Mouse (Mus musculus): ENCODE measurements around the gene Psmb7.

The Psmb7 gene

DNA sequence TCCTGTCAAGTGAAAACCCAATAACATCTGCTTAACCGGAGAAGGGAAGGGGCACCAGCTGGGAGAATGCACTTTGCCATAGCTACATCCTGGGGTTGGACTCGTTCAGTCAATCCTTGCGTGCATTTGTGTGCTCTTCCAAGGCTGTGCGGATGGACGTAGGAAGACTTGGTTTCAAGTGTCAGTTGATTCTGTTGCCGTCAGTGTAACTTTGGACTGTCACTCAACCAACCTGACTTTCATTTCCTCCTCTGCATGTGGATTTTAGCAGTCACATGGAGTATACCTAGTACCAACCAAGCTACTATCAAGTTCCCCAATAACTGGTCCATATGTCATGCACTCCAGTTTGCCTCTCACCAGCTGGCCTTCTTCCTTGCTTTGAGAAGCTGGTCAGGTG lies 98.9 kb downstream of the Psmb7 start:
- DNase-seq (ENCODE audit: low spot score): no peak

DNA sequence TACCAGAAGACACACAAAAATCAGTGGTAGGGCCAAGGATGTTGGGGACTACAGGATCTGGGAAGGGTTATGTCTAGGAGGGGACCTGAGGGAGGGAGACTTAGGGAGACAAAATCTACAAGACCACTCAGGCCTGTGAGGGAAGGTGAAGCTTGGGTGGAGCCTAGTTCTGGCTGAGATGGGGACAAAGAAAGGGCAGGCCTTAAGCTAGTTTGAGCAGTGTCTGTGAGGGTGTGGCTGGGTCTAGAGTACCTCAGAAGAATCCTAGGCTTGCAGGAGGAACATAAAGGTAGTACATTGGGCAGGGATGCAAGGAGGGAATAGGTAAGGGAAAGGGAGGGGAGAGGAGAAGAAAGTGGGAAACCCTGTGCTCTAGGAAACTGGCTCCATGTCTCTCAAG lies 99.5 kb downstream of the Psmb7 start:
- DNase-seq (ENCODE audit: low spot score): no peak

DNA sequence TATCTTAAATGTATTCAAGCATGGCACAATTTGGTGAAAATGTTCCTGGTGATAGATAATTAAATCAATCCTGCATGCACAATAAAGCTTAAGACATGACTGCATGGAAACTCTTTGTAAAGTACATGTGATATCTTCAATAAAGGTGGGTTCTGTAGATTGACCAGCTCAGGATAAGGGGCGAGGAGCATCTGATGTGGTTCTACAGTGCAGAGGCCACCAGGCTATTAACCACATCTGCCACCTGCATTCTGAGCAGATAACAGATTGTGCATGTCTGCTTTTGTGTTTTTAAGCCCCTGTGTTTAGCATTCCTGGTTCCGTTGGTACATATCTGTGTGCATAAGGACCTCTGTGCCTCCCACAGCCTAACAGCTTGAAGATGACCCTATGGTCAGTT lies 100.7 kb downstream of the Psmb7 start:
- DNase-seq (ENCODE audit: low spot score): no peak

DNA sequence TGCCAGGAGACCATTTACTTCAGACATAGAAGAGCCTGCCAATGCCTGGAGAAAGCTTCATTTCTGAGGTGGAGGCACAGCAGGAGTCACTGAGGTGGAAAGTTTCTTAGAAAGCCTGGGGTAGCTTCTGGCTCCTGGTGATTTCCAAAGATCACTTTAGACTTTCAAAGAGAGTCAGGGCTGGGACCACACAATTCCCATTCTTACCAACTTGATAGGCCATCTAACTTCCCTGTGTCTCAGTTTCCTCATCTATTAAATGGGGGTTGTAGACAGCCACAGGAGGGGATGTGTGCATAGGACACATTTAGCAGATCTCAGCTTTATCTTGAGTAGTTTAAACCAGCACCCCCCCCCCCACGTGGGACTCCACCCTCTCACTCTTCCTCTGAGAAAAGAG lies 101.5 kb downstream of the Psmb7 start:
- no peak for DNase-seq (ENCODE audit: low spot score)

DNA sequence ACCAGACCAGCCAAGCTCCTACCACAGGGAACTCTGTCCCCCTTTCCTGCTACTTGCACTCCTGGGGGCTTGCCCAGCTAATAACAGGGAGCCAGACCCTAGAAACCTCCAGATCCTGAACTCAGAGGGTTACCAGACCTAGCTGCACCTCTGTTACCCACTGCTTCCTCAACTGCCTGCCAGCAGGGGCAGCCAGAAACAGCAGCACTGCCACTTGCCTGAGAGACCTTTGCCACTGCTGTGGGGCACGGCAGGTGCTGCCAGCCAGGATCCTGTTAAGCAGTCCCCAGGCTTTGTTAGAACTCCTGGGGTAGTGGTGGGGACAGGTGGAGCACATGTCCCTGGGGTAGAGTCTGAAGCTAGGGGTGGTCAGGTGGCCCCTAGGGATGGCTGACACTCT lies 102.3 kb downstream of the Psmb7 start:
- no peak for DNase-seq (ENCODE audit: low spot score)

DNA sequence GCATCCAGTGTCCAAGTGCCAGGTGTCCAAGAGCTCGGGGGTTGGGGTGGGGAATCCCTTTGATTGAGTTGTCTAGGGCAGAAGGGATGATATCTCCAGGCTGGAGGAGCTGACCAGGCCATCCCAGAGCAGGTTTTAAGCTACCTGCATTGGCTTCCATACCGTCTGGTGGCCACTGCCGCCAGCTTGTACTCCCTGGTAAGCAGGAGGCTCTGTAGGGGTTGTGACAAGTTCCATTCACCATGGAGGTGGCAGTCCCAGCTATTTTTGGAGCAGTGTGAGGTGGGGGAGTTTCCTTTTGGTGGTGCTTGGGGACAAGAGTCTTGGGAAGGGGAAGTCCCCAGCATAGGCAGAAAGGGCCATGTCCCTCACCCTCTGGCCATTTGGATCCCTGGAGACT lies 102.8 kb downstream of the Psmb7 start:
- no peak for DNase-seq (ENCODE audit: low spot score)

DNA sequence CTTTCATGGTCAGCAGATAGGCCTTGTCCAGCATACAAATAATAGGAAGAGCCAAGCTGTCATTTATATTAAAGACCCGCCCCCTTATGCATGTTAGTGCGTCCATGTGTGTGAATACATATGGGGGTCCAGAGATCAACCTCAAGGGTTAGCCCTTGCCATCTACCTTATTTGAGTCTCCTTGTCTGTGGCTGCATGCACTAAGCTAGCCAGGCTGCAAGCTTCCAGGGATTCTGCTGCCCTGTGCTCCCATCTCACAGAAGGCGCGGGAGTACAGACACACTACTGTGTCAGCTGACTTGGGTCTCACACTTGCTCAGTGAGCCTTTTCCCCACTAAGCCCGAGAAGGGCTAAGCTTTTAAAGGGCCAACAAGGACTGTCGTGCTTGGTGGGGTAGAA lies 103.2 kb downstream of the Psmb7 start:
- DNase-seq (ENCODE audit: low spot score): no peak

DNA sequence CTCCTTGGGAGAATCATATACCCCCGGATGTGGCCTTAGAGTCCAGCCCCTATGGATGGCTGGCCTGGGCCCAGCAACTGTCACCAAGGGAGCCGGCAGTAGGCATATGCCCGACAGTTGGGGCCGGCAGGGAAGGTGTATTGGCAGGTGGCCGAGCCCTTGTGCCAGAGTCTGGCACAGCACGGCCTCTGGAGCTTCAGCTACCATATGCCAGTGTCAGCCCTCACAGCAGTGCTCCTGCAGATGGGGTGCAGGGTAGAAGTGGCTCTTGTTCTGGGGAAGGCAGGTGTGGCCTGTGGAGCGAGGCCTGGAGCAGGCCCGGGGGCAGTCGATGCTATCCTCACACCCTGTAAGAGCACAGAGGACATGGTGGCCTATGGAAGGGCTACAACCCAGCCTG lies 104.2 kb downstream of the Psmb7 start:
- DNase-seq (ENCODE audit: low spot score): no peak

All from layer of hippocampus, adult 9-10 months (tissue).